Mouse (Mus musculus) hindbrain, embryonic 10.5 days (tissue): ENCODE measurements at regions not wholly inside any gene's neighbourhood (a gene's known extent, or its start where the extent isn't known, plus 50 kb on each side); places are given as distances from the start of the nearest gene placed in this dataset.

Experiments
- DNase-seq: peaks from one replicate; pipeline ENCODE4 v3.0.0-alpha.2; 2017; ENCODE audit warnings: low spot score
- H3K27ac ChIP-seq: fragments of 300-500 bp; sonication (generic); 2 replicates; pipeline ENCODE4 v1.5.1; 2016; ENCODE audit warnings: mild to moderate bottlenecking, moderate library complexity
- H3K27me3 ChIP-seq: fragments of 300-500 bp; sonication (generic); 2 replicates; pipeline ENCODE4 v1.6.1; 2016; ENCODE audit warnings: mild to moderate bottlenecking; ENCODE audit not compliant: poor library complexity, insufficient read depth, severe bottlenecking
- H3K36me3 ChIP-seq: fragments of 300-500 bp; sonication (generic); 2 replicates; pipeline ENCODE4 v1.6.1; 2016; ENCODE audit warnings: mild to moderate bottlenecking, moderate library complexity
- H3K4me1 ChIP-seq: fragments of 300-500 bp; sonication (generic); replicated peaks from 2 replicates; pipeline ENCODE4 v1.6.1; 2016; ENCODE audit warnings: mild to moderate bottlenecking
- H3K4me3 ChIP-seq: fragments of 300-500 bp; sonication (generic); 2 replicates; pipeline ENCODE4 v1.5.1; 2016; ENCODE audit warnings: mild to moderate bottlenecking, moderate library complexity
- H3K9me3 ChIP-seq: fragments of 300-500 bp; sonication (generic); 2 replicates; pipeline ENCODE4 v1.6.1; 2016; ENCODE audit warnings: mild to moderate bottlenecking, moderate library complexity
- WGBS: fragments of 180-500 bp; shearing (Covaris S2); methylation state at CpG from one replicate; pipeline ENCODE4 v1.1.7; 2016; 5-methylcytosine and 5-hydroxymethylcytosine counted together

DNA sequence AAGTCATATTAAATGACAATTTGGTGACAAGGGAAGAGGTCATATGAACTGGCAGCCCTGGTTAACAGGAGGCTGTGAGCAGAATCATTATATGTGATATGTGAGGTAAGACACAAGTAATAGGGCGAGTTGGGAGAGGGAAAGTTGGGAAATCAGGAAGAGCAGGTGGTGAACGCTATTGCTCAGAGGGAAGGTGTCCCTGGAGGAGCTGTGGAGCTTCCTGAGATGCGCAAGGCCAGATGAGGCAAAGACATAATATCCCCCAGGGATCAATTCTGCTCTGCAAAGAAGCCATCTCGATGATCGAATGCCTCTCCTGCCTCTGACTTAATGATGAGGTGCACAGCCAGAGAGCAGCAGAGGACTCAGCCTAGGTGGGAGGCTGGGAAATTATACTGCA is 285.1 kb upstream of the Myt1l start:
- Histone ChIP-seq H3K36me3 (no peaks in the 10 kb centered on the region), H3K9me3 (no peaks in the 10 kb centered on the region), H3K4me1 (peaks cover 24% of the 10 kb centered on the region), H3K27me3 (no peaks in the 10 kb centered on the region; the same call in 1 of the 2 replicates), H3K27ac (no peak overlapping the region), H3K4me3 (no peak overlapping the region)
- no peak for DNase-seq
- 87% methylated on average over 5 of the region's 5 CpGs for WGBS

GRCm38 (mm10) chr12:29246041-29246440 is 282.1 kb upstream of the Myt1l start:
- Histone ChIP-seq H3K9me3 (no peaks in the 10 kb centered on the region), H3K4me3 (no peak overlapping the region), H3K27ac (no peak overlapping the region), H3K36me3 (no peaks in the 10 kb centered on the region), H3K27me3 (no peaks in the 10 kb centered on the region; the same call in 1 of the 2 replicates), H3K4me1 (peaks cover 11% of the 10 kb centered on the region)
- DNase-seq: no peak
- WGBS: 38% methylated on average over 3 of the region's 3 CpGs

DNA sequence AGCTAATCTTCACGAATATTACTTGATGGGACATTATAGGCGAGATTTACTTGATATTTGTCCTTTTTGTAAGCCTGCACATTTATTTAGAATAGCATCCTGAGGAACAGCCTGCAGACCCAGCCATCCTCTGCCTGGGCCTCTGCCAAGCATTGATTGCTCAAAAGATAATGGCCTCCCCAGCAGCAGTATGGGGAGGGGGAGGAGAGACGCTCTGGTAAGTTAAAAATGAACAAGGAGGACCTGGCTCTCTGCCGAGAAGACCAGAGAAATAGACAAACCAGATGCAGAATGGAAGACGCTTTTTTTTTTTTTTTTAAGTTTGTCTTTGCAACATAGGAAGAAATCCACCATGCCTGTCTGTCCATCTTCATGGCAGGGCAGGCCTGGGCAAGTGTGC is 280.8 kb upstream of the Myt1l start:
- Histone ChIP-seq H3K4me3 (no peak overlapping the region), H3K4me1 (peaks cover 11% of the 10 kb centered on the region), H3K36me3 (no peaks in the 10 kb centered on the region), H3K9me3 (no peaks in the 10 kb centered on the region), H3K27ac (no peak overlapping the region), H3K27me3 (no peaks in the 10 kb centered on the region; the same call in 1 of the 2 replicates)
- no peak for DNase-seq
- WGBS: 77% methylated on average over 5 of the region's 5 CpGs

DNA sequence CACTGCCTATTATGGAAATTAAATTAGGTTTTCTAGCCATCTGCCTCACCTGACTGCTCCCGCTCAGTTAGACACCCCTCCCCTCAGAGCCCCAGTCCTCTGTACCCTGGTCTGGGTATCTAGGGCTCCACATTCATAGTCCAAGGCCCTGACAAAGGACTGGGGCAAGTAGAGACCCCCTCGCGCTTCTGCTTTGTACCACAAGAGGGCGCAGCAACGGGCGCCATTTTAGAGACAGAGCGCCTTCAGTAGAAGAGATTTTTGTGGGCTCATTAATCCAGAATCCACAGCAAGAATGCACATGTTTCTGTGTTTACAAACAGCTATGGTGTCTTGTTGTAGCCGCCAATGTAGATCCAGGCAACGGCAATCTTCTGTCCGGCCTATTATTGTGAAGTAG is 279.7 kb upstream of the Myt1l start:
- no peak overlapping the region for H3K27ac ChIP-seq
- WGBS: 85% methylated on average over 10 of the region's 10 CpGs
- DNase-seq: no peak
- H3K4me1 ChIP-seq: peaks cover 11% of the 10 kb centered on the region
- no peak overlapping the region for H3K4me3 ChIP-seq
- H3K27me3 ChIP-seq: no peaks in the 10 kb centered on the region; the same call in 1 of the 2 replicates
- no peaks in the 10 kb centered on the region for H3K9me3 ChIP-seq
- no peaks in the 10 kb centered on the region for H3K36me3 ChIP-seq

GRCm38 (mm10) chr12:29256103-29256502 is 272.1 kb upstream of the Myt1l start:
- WGBS: 92% methylated on average over 4 of the region's 4 CpGs
- Histone ChIP-seq H3K27ac (no peak overlapping the region), H3K4me1 (peaks cover 25% of the 10 kb centered on the region), H3K4me3 (no peak overlapping the region), H3K36me3 (no peaks in the 10 kb centered on the region), H3K9me3 (no peaks in the 10 kb centered on the region), H3K27me3 (0 out of 2 replicates have a peak, but pooled peaks cover 5% of the 10 kb centered on the region)
- no peak for DNase-seq

DNA sequence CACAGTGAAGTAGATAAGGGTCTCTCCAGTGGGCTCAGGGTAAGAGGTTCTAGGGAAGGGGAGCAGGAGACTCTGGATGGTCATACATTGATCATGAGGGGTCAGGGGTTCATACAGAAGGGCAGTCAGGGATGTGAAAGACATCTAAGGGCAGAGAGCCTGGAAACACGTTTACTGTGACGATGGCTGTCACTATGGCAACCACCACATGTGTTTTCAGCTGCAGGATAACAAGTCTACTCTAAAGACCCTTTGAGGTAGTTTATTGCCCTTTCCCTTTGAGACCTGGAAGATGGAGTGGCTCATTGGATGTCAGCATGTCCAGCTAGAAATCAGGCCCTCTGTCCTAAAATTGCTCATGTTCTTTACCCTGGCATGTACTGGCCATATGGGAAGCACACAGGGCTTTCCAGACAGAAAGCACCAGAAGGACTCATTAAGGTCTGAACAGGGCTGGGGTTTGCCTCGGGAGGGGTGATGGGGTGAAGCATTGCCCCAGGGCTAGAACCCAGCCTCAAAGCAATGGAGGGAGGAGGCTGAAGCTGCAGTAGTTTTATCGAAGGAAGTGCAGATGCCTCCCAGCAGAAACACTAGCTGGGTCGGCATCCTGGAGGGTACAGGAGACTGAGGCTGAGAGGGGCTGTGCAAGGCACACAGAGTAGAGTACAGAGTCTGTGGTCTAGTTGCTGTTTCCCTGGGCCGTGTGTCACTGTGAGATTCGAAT is 271.0 kb upstream of the Myt1l start:
- peak; percentile 38 for DNase-seq

DNA sequence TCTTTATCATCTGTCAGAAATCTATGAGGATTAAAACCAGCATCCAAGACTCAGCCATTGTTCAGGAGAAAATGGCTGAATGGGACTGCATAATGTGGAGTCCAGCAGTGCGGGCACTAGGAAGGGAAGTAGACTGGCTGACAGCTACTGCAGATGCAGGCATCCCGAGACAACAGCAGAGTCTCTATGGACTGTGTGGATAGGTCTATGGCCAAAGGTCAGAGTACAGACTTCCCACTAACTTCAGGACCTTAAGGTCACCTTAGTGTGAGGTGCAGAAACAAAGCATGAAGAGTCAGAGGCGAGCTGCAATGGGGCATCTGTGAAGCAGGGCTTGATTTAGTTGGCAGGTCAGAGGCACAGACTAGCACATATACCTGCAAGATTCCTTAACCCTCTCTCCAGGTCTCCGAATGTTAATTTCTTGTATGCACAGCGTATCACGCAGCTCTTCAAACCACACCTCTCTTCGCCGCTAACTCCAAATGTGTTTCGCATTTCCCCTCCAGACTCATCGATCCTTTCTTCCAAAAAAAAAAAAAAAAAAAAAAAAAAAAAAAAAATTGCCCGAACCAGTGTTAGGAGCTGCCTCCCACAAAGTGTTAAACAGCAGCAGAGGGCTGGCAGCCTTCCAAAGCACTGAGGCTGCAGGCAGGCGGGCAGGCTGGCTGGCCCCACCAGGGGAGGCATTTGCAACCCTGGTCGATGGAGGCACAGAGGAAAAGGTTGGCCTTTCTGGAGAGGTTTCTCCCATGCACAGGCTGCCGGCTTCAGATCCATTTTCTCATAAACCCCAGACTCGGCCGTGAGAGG is 270.2 kb upstream of the Myt1l start:
- Histone ChIP-seq H3K9me3 (no peaks in the 10 kb centered on the region), H3K36me3 (no peaks in the 10 kb centered on the region), H3K27ac (peak overlapping the region; percentile 79), H3K27me3 (0 out of 2 replicates have a peak, but pooled peaks cover 5% of the 10 kb centered on the region), H3K4me3 (no peak overlapping the region), H3K4me1 (peaks cover 25% of the 10 kb centered on the region)
- DNase-seq: peak; percentile 50
- WGBS: 26% methylated on average over 16 of the region's 16 CpGs

More for the DNA sequence above, 271.0 kb upstream of the Myt1l start:
- peaks cover 25% of the 10 kb centered on the region for H3K4me1 ChIP-seq
- H3K36me3 ChIP-seq: no peaks in the 10 kb centered on the region
- H3K4me3 ChIP-seq: no peak overlapping the region
- no peaks in the 10 kb centered on the region for H3K9me3 ChIP-seq
- 0 out of 2 replicates have a peak, but pooled peaks cover 5% of the 10 kb centered on the region for H3K27me3 ChIP-seq
- H3K27ac ChIP-seq: peak overlapping the region; percentile 79
- 19% methylated on average over 7 of the region's 7 CpGs for WGBS

- Histone ChIP-seq H3K27ac (peak overlapping the region; percentile 78), H3K27me3 (0 out of 2 replicates have a peak, but pooled peaks cover 5% of the 10 kb centered on the region), H3K9me3 (no peaks in the 10 kb centered on the region), H3K36me3 (no peaks in the 10 kb centered on the region), H3K4me1 (peaks cover 25% of the 10 kb centered on the region), H3K4me3 (no peak overlapping the region)
- DNase-seq: no peak
Observed at GRCm38 (mm10) chr12:29258548-29258874, 269.7 kb upstream of the Myt1l start.

DNA sequence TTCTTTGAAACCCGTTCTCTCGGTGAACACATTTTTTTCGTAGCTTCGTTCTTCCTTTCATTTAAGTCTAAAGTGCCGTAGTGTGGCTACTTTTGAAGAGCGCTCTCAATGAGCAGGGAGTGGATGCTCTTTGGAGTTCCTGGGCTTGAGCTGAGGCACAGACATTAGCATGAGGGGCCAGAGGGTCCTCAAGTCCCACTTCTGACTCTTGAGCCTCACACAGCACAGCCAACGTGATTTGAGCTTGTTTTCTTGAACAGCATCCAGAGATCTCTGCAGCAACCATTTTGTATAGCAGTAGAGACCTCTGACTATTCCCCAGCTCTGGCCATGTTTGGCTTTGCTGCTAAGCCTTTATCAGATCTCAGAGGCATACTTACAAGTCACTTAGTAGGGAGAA is 269.2 kb upstream of the Myt1l start:
- Histone ChIP-seq H3K4me3 (no peak overlapping the region), H3K4me1 (peaks cover 25% of the 10 kb centered on the region), H3K9me3 (no peaks in the 10 kb centered on the region), H3K36me3 (no peaks in the 10 kb centered on the region), H3K27me3 (0 out of 2 replicates have a peak, but pooled peaks cover 5% of the 10 kb centered on the region), H3K27ac (no peak overlapping the region)
- no peak for DNase-seq
- WGBS: 80% methylated on average over 7 of the region's 7 CpGs

DNA sequence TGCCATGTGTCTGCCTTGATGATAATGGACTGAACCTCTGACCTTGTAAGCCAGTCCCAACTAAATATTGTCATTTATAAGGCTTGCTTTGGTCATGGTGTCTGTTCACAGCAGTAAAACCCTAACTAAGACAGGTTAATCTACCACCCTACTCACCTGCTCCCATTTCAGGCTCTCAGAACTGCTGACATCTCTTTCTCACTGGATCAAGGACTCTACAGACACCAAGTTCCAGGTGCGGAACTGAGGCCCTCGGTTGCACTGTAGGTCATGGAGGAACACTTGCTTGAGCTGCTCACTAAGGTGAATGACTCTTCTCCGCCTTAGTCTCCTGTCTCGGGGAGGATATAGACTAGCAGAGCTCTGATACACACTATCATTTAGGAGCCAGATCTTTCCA is 254.0 kb upstream of the Myt1l start:
- Histone ChIP-seq H3K36me3 (no peaks in the 10 kb centered on the region), H3K27me3 (peaks cover 2% of the 10 kb centered on the region; the same call in 1 of the 2 replicates), H3K4me3 (no peak overlapping the region), H3K4me1 (no peaks in the 10 kb centered on the region), H3K27ac (no peak overlapping the region), H3K9me3 (no peaks in the 10 kb centered on the region)
- DNase-seq: no peak
- WGBS: 95% methylated on average over 4 of the region's 4 CpGs

GRCm38 (mm10) chr12:29275676-29276075 is 252.5 kb upstream of the Myt1l start:
- DNase-seq: no peak
- WGBS: 74% methylated on average over 4 of the region's 4 CpGs

GRCm38 (mm10) chr12:29279631-29280080 is 248.5 kb upstream of the Myt1l start:
- peak overlapping the region; percentile 37 for H3K4me3 ChIP-seq
- peak overlapping the region; percentile 69 for H3K27ac ChIP-seq
- H3K4me1 ChIP-seq: peaks cover 22% of the 10 kb centered on the region
- WGBS: 5% methylated on average over 13 of the region's 13 CpGs
- peaks cover 9% of the 10 kb centered on the region; the same call in 1 of the 2 replicates for H3K27me3 ChIP-seq
- H3K36me3 ChIP-seq: no peaks in the 10 kb centered on the region
- H3K9me3 ChIP-seq: no peaks in the 10 kb centered on the region
- peak; percentile 4 for DNase-seq

More at GRCm38 (mm10) chr12:29275676-29276075, 252.5 kb upstream of the Myt1l start:
- peaks cover 3% of the 10 kb centered on the region; the same call in 1 of the 2 replicates for H3K27me3 ChIP-seq
- H3K36me3 ChIP-seq: no peaks in the 10 kb centered on the region
- no peak overlapping the region for H3K27ac ChIP-seq
- peaks cover 15% of the 10 kb centered on the region for H3K4me1 ChIP-seq
- H3K4me3 ChIP-seq: no peak overlapping the region
- H3K9me3 ChIP-seq: no peaks in the 10 kb centered on the region
